Mouse (Mus musculus): ENCODE data around the gene Gm21964. TPM values are rescaled to one million over a fixed set of nuclear protein-coding genes. Genes with fewer than 3 reads are reported as not detected.

Gm21964 gene
- polyA plus RNA-seq (2014; fragmentation: Illumina TruSeq; extraction: RNeasy Lipid Tissue Mini Kit (QIAGEN cat#74804); ENCODE audit: low read depth, low replicate concordance) = not detected

DNA sequence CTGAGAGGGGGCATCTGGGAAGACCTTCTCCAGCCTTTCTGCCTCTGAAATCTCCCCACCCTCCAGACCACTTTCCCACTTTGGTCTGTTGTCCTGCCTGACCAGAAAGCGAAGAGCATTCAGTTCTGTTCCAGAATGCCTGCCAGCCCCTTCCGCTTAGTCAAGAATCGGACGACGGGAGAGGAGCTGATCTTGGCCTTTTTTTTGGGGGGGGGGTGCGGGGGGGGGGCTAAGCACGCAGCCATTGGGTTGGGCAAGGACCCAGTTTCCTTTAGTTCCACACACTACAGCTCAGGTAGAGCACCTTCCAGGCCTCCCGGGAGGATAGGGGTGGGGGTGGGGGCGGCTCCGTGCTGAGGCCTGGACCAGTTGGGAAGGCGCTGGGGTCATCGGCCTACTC is at the start of gene Gm21964:
Gene Gm21964 (plus strand): TSS at position 301 of the 400 bp plus-strand sequence.

DNA sequence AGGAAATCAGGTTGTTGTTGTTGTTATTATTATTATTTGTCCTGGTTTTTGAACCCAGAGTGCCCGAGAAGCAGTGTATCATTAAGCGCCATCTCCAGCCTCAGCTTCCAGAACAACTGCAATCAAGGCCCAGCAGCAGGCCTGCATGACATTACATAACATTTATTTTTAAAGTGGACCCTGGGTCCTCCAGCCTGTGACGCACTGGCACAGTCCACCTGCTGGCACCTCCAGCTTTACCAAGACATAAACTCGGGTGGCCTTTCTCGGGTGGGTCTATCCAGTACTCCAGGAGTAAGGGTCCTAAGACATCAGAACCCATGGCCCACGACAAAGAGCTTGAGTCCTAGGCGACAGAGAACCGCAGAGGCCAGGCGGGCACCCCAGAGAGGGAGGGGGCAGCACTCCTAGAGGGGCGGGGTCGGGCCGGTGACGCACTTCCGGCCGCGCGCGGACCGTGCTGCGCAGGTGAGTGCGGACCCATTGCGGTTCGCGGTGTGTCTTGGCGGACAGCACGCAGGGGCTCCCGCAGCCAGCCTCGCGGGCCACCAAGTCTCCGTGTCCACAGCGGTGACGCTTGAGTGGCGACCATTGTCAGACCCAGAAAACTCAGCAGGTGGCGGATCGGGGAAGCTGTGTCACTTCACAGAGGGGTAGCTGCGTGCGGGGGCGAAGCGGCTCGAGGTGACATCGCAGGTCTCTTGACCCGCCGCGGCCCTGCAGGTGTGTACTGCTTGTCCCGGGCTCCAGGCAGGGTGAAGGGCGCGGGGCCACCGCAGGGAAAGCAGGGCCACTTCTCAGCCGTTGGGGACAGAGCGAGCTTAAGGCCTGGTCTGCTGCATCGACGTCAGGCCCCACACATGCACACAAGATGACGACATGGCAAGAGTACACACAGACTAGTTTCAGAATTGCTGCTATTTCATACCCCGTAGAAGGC is 21.5 kb upstream of the Gm21964 start, which contains the start of gene Zfp612:
Gene Zfp612 (plus strand): TSS at position 465 of the 940 bp plus-strand sequence.

DNA sequence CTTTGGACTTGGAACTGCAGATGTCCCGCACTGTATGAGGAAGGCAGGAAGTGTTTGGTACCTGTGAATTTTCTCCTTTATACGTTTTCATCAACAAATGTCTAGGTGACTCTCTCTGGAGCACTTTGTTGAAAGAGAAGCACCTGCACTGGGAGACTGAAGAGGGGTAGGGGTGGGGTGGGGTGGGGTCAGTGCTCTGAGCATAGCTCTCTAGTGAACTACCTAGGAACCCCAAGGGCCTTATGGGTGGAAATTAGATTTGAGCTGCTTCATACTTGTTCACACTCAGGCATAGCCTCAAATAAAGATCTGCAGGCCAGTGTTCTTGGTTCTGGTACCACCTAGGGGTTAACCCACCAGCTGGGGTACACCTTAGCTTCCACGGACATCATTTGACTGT is 1.6 kb downstream of the Gm21964 start, which contains the start of gene Gm17720:
Gene Gm17720 (minus strand): TSS at position 101 of the 400 bp plus-strand sequence.

Other genes with a start within 250 kb of the Gm21964 start
- gene Phlpp2, start 232.7 kb upstream of the Gm21964 start, polyA plus RNA-seq (2014; fragmentation: Illumina TruSeq; extraction: RNeasy Lipid Tissue Mini Kit (QIAGEN cat#74804); ENCODE audit: low read depth, low replicate concordance) = 41.9 TPM
- 64.4 TPM for gene Marveld3, start 139.0 kb upstream of the Gm21964 start, polyA plus RNA-seq (2014; fragmentation: Illumina TruSeq; extraction: RNeasy Lipid Tissue Mini Kit (QIAGEN cat#74804); ENCODE audit: low read depth, low replicate concordance)
- 15.9 TPM for gene Tat, start 110.8 kb upstream of the Gm21964 start, polyA plus RNA-seq (2014; fragmentation: Illumina TruSeq; extraction: RNeasy Lipid Tissue Mini Kit (QIAGEN cat#74804); ENCODE audit: low read depth, low replicate concordance)
- 38.7 TPM for gene Chst4, start 61.5 kb upstream of the Gm21964 start, polyA plus RNA-seq (2014; fragmentation: Illumina TruSeq; extraction: RNeasy Lipid Tissue Mini Kit (QIAGEN cat#74804); ENCODE audit: low read depth, low replicate concordance)
- 24.8 TPM for gene Zfp612, start 21.5 kb upstream of the Gm21964 start, polyA plus RNA-seq (2014; fragmentation: Illumina TruSeq; extraction: RNeasy Lipid Tissue Mini Kit (QIAGEN cat#74804); ENCODE audit: low read depth, low replicate concordance)
- gene Gm17720, start 1.5 kb downstream of the Gm21964 start, polyA plus RNA-seq (2014; fragmentation: Illumina TruSeq; extraction: RNeasy Lipid Tissue Mini Kit (QIAGEN cat#74804); ENCODE audit: low read depth, low replicate concordance) = not detected
- gene Calb2, start 67.0 kb downstream of the Gm21964 start, polyA plus RNA-seq (2014; fragmentation: Illumina TruSeq; extraction: RNeasy Lipid Tissue Mini Kit (QIAGEN cat#74804); ENCODE audit: low read depth, low replicate concordance) = 15.6 TPM
- gene Cmtr2, start 114.5 kb downstream of the Gm21964 start, polyA plus RNA-seq (2014; fragmentation: Illumina TruSeq; extraction: RNeasy Lipid Tissue Mini Kit (QIAGEN cat#74804); ENCODE audit: low read depth, low replicate concordance) = 7.3 TPM
- gene Hydin, start 165.8 kb downstream of the Gm21964 start, polyA plus RNA-seq (2014; fragmentation: Illumina TruSeq; extraction: RNeasy Lipid Tissue Mini Kit (QIAGEN cat#74804); ENCODE audit: low read depth, low replicate concordance) = not detected

Measured in sigmoid colon, adult 10 weeks (tissue).